ENCODE assay signal across 21 mouse cellular contexts in the genomic region with DNA sequence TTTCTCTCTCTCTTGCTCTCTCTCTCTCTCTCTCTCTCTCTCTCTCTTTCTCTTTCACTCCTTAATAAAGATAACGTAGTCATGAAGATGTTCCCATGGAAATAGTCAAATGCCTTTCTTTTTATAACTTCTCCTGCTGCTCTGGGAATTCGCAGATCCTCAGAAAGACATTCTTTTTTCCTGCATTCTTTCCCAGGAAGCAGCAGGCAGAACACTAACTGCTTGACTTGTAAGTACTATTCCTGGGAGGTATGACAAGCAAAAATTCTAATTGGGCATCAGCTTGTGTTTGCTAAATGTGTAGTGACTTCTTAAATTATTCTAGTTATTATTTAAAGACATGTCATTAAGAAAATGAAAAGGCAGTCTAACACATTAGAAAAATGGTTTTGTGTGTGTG.
DNase-seq lines count a peak whose midpoint lies in the region; ATAC-seq and TF ChIP-seq lines count a peak whose summit lies in the region.
"Had no signal": no experiment of that assay in that cellular context is flagged by ENCODE, and none has a peak within 500 bp of the region (broad histone marks: within the 10 kb centered on the region; RNA-seq: fewer than 3 reads in every experiment).

No protein-coding gene starts in this region.

- no peaks in the 10 kb centered on the region for H3K9me3 ChIP-seq in kidney, postnatal 0 days (replicated peaks; ENCODE audit: low read length)
- H3K9me3 ChIP-seq in hindbrain, postnatal 0 days (ENCODE audit: low read length) = no peaks in the 10 kb centered on the region
- H3K9me3 ChIP-seq: embryonic facial prominence, embryonic 13.5 days; forebrain, embryonic 13.5 days; heart, embryonic 10.5 days; heart, embryonic 15.5 days; hindbrain, embryonic 10.5 days had no signal

- TF ChIP-seq POLR2A in brain, embryonic 14.5 days (IDR thresholded peaks at IDR 0.05; ENCODE audit: borderline replicate concordance, extremely low read depth, insufficient read depth, insufficient read length, poor library complexity, severe bottlenecking) = no peak

- no peaks in the 10 kb centered on the region for H3K4me1 ChIP-seq in kidney, postnatal 0 days (replicated peaks; ENCODE audit: insufficient read depth, low read length)
- H3K4me1 ChIP-seq in hindbrain, postnatal 0 days (ENCODE audit: insufficient read depth, low read length) = no peaks in the 10 kb centered on the region
- H3K4me1 ChIP-seq: embryonic facial prominence, embryonic 13.5 days; forebrain, embryonic 13.5 days; heart, embryonic 10.5 days; heart, embryonic 15.5 days; hindbrain, embryonic 10.5 days had no signal

- 44% methylated on average over 2 of the region's 2 CpGs for WGBS in kidney, postnatal 0 days
- 22% methylated on average over 2 of the region's 2 CpGs for WGBS in hindbrain, postnatal 0 days

- H3K27me3 ChIP-seq in kidney, postnatal 0 days (ENCODE audit: insufficient read depth, low read length) = no peaks in the 10 kb centered on the region
- no peaks in the 10 kb centered on the region for H3K27me3 ChIP-seq in hindbrain, postnatal 0 days (ENCODE audit: insufficient read depth, low read length)
- H3K27me3 ChIP-seq: embryonic facial prominence, embryonic 13.5 days; forebrain, embryonic 13.5 days; heart, embryonic 15.5 days had no signal

- H3K9ac ChIP-seq in kidney, postnatal 0 days (ENCODE audit: low read depth, low read length) = no peak overlapping the region
- H3K9ac ChIP-seq in hindbrain, postnatal 0 days (replicated peaks; ENCODE audit: low read length) = no peak overlapping the region
- H3K9ac ChIP-seq: embryonic facial prominence, embryonic 13.5 days; forebrain, embryonic 13.5 days; heart, embryonic 15.5 days; hindbrain, embryonic 14.5 days had no signal

- no peak overlapping the region for H3K4me3 ChIP-seq in kidney, postnatal 0 days (replicated peaks; ENCODE audit: low read depth, low read length)
- no peak overlapping the region for H3K4me3 ChIP-seq in hindbrain, postnatal 0 days (ENCODE audit: low read length)
- H3K4me3 ChIP-seq: embryonic facial prominence, embryonic 13.5 days; forebrain, embryonic 13.5 days; heart, embryonic 10.5 days; heart, embryonic 15.5 days; hindbrain, embryonic 10.5 days had no signal

- H3K27ac ChIP-seq in kidney, postnatal 0 days = no peak overlapping the region
- H3K27ac ChIP-seq in hindbrain, postnatal 0 days = no peak overlapping the region
- H3K27ac ChIP-seq: embryonic facial prominence, embryonic 13.5 days; forebrain, embryonic 13.5 days; heart, embryonic 10.5 days; heart, embryonic 15.5 days; hindbrain, embryonic 10.5 days; hindbrain, embryonic 14.5 days had no signal

- DNase-seq in frontal cortex, adult 2 months (ENCODE audit: extremely low spot score in 1 of 2, low spot score in 1 of 2) = peak; percentile 8 to 9
- DNase-seq in frontal cortex, postnatal 10 days (ENCODE audit: low spot score in 2 of 2) = no peak
- peak; percentile 31 for DNase-seq in kidney, postnatal 0 days (ENCODE audit: low spot score)
- DNase-seq in kidney, adult 8-10 months = no peak
- peak; percentile 29 for DNase-seq in brain, embryonic 14.5 days (ENCODE audit: low read depth)
- DNase-seq in hindbrain, postnatal 0 days (ENCODE audit: low spot score) = no peak
- DNase-seq in cerebellum, adult 11-12 months = no peak
- DNase-seq: adrenal gland, adult 2 months; adrenal gland, postnatal 25 days; cerebellum, adult 18-20 months; cerebellum, adult 9-11 months; cerebellum, postnatal 36 days; gastrocnemius, postnatal 25 days; heart, postnatal 14 days had no signal

- H3K4me2 ChIP-seq in kidney, postnatal 0 days (ENCODE audit: low read length) = no peak overlapping the region
- H3K4me2 ChIP-seq in hindbrain, postnatal 0 days (ENCODE audit: low read depth, low read length) = no peak overlapping the region
- H3K4me2 ChIP-seq: embryonic facial prominence, embryonic 13.5 days; forebrain, embryonic 13.5 days; heart, embryonic 15.5 days; hindbrain, embryonic 14.5 days had no signal

- H3K36me3 ChIP-seq in kidney, postnatal 0 days (ENCODE audit: insufficient read depth, low read length) = no peaks in the 10 kb centered on the region
- no peaks in the 10 kb centered on the region for H3K36me3 ChIP-seq in hindbrain, postnatal 0 days (ENCODE audit: insufficient read depth, low read length)
- H3K36me3 ChIP-seq: embryonic facial prominence, embryonic 13.5 days; heart, embryonic 10.5 days; heart, embryonic 15.5 days; hindbrain, embryonic 10.5 days had no signal

- TF ChIP-seq CTCF in kidney, postnatal 0 days (IDR thresholded peaks at IDR 0.05; ENCODE audit: low read depth) = no peak
- no peak for TF ChIP-seq CTCF in brain, embryonic 14.5 days (IDR thresholded peaks at IDR 0.05; ENCODE audit: borderline replicate concordance, extremely low read depth, insufficient read depth, insufficient read length)
- no peak for TF ChIP-seq CTCF in hindbrain, postnatal 0 days (IDR thresholded peaks at IDR 0.05; ENCODE audit: low read depth)

- ATAC-seq in kidney, postnatal 0 days (replicated peaks; ENCODE audit: low FRiP score, low read depth) = no peak
- ATAC-seq in hindbrain, postnatal 0 days = no peak
- ATAC-seq: forebrain, embryonic 13.5 days; intestine, embryonic 16.5 days had no signal

Comparison
In these comparisons a context has a peak if more than half of its experiments do, and no peak if none do; other contexts are left out.
1. DNase-seq: peak in frontal cortex, adult 2 months (2 of 2), kidney, postnatal 0 days (single experiment) and brain, embryonic 14.5 days (single experiment); none in frontal cortex, postnatal 10 days (0 of 2), kidney, adult 8-10 months (0 of 2), hindbrain, postnatal 0 days (single experiment) and cerebellum, adult 11-12 months (single experiment).